Mouse (Mus musculus) lung, adult 2 months (tissue): Measurements from ENCODE around the gene Atp2c2. TPM values are rescaled to one million over a fixed set of nuclear protein-coding genes. Genes with fewer than 3 reads are reported as not detected.

Experiments
- DNase-seq: peaks from one replicate; pipeline ENCODE4 v3.0.0; 2022
- H3K4me1 ChIP-seq: fragments of 200-500 bp; 2 replicates; pipeline ENCODE4 v1.6.1; 2011; ENCODE audit warnings: low read length; ENCODE audit not compliant: control insufficient read depth, insufficient read depth
- H3K4me3 ChIP-seq: fragments of 200-500 bp; replicated peaks from 2 replicates; pipeline ENCODE3; 2011; ENCODE audit warnings: low read depth, mild to moderate bottlenecking, control low read depth, low read length; ENCODE audit errors: extremely low read depth
- CTCF ChIP-seq: fragments of 200-500 bp; IDR thresholded peaks from 2 replicates; pipeline ENCODE4 v1.5.1; 2011; ENCODE audit warnings: mild to moderate bottlenecking, low read length, control low read depth; ENCODE audit not compliant: insufficient read depth
- POLR2A ChIP-seq: fragments of 200-500 bp; IDR thresholded peaks from 2 replicates; pipeline ENCODE4 v1.6.1; 2011; ENCODE audit warnings: low read depth, mild to moderate bottlenecking, control low read depth, low read length, borderline replicate concordance; ENCODE audit errors: extremely low read depth
- WGBS: fragments of 180-500 bp; shearing (Covaris S2); methylation state at CpG from one replicate; pipeline ENCODE4 v1.1.7; 2018; 5-methylcytosine and 5-hydroxymethylcytosine counted together
- polyA plus RNA-seq: library from polyadenylated mRNA; depleted of rRNA; stranded (reverse); fragments of >200 nt; gene quantifications from 2 replicates; pipeline ENCODE4 v1.2.3, GENCODE M21; 2012

Gene Atp2c2
- polyA plus RNA-seq, 1 experiment: 7.2 TPM

DNA sequence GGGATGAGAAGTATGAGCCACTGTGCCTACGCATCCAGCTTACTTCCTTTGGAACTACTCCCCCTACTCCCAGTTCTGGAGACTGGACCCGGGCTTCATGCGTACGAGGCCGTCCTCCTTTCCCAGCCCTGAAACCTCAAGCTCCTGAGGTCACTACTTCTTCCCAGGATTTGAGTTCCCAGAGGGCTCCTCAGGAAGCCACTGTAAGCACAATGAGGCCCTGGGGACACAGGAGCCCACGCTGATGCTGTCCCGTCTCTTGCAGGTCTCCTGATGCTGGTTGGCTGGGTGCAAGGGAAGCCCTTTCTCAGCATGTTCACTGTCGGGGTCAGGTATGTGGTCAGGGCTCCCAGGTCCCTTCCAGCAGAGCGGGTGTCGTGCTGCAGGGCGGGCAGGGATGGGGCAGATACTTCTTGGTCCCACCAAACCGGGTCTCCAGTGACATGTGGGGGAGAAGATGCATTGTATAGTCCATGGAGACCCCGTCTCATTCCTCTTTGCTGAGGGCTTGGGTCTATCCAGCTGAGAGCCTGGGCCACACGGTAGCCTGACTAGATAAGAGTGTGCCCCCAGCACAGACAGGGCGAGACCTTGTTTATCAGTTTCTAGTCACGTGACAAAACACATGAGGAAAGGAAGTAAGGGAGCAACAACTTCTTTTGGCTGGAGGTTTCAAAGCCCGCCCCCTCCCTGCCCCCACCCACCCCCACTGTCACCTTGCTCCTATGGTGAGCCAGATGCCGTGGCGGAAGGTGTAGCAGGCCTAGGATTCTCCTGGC, 38.5 kb downstream of the Atp2c2 start:
- 73% methylated on average over 19 of the region's 19 CpGs for WGBS

DNA sequence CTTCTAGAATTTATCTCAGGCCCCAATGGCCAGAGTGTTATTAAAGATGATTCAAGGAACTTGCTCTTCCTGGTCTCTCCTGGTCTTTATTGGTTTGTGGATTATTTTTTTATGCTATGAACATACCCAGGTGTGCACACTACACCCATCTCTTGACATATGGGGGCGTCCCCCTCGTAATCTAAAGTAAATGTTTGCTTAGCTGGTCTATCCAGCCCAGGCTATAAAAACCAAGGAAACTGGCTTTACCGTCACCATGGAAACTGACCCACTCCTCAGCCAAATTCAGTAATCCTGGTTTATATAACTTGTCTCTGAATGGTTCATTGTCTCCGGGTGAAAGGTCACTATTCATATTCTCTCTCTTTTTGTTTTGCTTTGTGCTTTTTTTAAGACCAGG, 40.8 kb downstream of the Atp2c2 start:
- H3K4me3 ChIP-seq: no peak overlapping the region
- DNase-seq: no peak
- TF ChIP-seq CTCF: no peak
- TF ChIP-seq POLR2A: no peak
- no peaks in the 10 kb centered on the region for H3K4me1 ChIP-seq
- WGBS: 57% methylated on average over 4 of the region's 4 CpGs

More for the DNA sequence above, 38.5 kb downstream of the Atp2c2 start:
- H3K4me3 ChIP-seq: no peak overlapping the region
- no peaks in the 10 kb centered on the region for H3K4me1 ChIP-seq
- no peak for TF ChIP-seq POLR2A
- no peak for DNase-seq

DNA sequence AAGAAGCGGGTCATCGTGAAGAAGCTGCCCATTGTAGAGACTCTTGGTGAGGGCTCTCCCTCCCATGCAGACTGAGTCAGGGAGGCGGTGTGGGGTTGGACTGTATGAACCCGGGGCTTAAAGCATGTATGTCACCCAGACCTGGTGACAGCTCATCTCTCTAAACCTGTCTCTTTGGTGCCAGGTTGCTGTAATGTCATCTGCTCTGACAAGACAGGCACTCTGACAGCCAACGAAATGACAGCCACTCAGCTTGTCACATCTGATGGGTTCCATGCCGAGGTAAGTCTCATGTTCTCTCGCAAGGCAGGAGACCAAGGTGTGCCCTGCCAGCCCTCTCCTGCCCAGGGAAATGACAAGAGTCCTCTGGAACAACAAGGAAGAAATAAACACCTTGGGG, 42.6 kb downstream of the Atp2c2 start:
- no peak for DNase-seq
- WGBS: 86% methylated on average over 7 of the region's 7 CpGs
- TF ChIP-seq CTCF (no peak), POLR2A (no peak)
- Histone ChIP-seq H3K4me1 (no peaks in the 10 kb centered on the region), H3K4me3 (no peak overlapping the region)

DNA sequence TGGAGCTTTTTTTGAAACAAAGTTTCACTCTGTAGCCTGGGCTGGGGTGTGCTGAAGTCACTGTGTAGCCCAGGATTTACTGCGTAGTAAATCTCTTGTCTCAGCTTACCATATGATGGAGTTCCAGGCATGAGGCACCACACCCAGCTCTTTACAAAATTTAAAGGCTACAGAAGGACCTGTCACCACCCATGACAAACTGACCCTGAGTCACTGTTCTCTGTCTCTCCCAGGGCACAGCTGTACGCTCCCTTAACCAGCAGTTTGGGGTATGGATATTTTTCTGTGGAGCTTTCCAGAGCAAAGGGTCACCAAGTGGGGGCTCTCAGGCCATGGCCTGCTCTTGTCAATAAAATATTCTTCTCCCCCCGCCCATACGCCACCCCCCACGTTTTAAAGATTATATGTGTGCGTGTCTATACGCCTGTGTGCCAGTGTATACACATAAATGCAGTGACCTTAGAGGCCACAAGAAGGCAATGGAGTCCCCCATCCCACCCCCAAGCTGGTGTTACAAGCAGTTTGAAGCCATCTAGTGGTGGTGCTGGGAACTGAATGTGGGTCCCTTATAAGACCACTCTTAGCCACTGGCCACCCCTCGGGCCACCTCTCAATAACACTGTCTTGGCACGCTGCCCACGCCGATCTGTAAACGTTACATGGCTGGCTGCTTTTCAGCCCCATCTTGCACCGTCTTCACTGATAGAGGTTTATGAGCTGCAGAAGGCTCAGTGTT, 43.6 kb downstream of the Atp2c2 start:
- WGBS: 43% methylated on average over 13 of the region's 13 CpGs
- TF ChIP-seq CTCF: peak; percentile 79
- TF ChIP-seq POLR2A: no peak
- DNase-seq: peak; percentile 41
- Histone ChIP-seq H3K4me1 (no peaks in the 10 kb centered on the region), H3K4me3 (no peak overlapping the region)

DNA sequence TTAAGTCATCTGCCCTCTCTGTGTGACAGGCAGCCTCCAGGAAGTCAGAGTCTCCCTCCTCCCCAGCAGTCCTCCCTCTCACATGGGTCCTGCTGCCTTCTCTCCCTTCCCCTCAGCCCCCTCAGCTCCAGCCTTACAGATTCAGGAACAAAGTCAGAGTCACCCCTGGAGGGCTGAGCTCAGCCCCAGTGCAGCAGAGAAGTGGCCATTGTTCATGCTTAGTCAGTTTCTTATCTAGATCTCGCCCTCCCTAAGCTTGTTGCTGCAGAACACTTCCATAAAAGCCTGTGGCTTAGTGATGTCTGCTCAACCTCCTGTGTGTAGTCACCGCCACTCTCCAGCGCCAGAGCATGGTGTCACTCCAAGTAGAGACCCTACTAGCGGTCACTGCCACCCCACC, 44.8 kb downstream of the Atp2c2 start:
- no peak for DNase-seq
- H3K4me3 ChIP-seq: no peak overlapping the region
- 75% methylated on average over 4 of the region's 4 CpGs for WGBS
- TF ChIP-seq POLR2A (no peak), CTCF (no peak)
- no peaks in the 10 kb centered on the region for H3K4me1 ChIP-seq

DNA sequence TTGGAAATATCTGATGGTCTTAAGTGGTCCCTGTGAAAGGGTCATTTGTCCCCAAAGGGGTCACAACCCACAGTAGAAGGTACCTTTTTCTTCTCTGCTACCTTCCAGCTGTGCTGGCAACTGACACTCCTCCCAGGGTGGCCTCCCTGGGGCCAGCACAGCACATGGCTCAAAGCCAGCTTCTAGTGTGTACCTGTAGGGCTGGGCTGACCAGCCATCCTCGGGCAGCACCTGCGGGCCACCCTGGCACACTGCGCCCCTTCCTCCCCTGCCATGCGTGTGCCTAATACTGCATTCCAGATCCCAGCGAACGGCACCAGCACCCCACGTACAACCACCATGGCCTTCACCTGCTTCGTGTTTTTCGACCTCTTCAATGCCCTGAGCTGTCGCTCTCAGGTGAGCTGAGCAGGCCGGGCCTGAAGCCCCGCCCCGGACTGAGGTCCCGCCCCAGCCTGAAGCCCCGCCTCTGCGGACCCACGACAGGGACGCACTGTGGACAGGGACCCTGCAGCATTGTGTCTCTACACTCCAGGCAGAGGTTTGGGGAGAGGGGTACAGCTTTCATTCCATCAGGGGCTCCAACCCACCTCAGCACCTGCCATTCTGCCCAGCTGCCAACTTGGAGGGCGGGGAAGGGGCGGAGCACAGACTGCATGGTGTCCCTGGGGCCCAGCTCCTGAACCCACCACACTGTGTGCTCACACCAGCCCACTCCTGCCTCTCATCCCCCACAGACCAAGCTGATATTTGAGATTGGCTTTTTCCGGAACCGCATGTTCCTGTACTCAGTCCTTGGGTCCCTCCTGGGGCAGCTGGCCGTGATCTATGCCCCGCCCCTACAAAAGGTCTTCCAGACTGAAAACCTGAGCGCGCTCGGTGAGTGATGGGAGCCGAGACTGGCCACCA, 55.7 kb downstream of the Atp2c2 start:
- Histone ChIP-seq H3K4me3 (peak overlapping the region; percentile 43), H3K4me1 (no peaks in the 10 kb centered on the region)
- no peak for TF ChIP-seq POLR2A
- TF ChIP-seq CTCF: no peak
- peak; percentile 45 for DNase-seq
- 24% methylated on average over 28 of the region's 28 CpGs for WGBS

DNA sequence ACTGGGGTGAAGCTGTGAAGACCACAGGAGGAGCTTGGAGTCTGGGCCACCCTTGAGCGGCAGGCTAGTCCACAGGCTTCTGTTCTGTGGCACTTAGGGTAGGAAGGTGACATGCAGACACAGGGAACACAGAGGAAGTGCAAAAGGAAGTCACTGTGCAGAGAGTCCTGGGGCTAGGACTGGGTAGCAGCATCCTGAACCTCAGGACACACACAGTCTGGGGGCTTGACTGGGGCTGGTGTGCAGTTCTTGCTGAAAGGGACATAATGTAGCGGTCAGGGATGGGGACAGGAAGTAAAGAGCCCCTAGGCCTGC, 56.3 kb downstream of the Atp2c2 start:
- no peak for TF ChIP-seq POLR2A
- TF ChIP-seq CTCF: no peak
- no peaks in the 10 kb centered on the region for H3K4me1 ChIP-seq
- DNase-seq: no peak
- 82% methylated on average over 2 of the region's 2 CpGs for WGBS
- H3K4me3 ChIP-seq: no peak overlapping the region

DNA sequence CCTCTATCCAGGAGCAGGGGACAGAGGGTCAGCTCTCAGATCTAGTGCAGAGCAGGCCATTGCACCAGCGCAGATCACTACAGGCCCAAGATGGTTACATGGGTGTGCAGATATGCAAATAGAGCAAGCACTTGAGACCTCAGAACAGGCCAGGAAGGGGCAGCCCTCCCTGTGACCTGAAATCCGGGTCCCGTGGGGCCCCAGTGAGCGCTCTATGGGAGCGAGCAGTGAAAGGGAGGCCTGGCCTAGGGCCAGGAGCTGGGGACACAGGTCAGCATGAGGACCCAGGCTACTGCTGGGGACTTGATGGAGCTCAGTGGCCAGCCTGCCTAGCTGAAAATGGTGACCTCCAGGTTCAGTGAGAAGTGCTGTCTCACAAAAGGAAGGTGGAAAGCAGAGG, 56.7 kb downstream of the Atp2c2 start:
- DNase-seq: no peak
- TF ChIP-seq CTCF (no peak), POLR2A (no peak)
- Histone ChIP-seq H3K4me1 (no peaks in the 10 kb centered on the region), H3K4me3 (no peak overlapping the region)
- WGBS: 48% methylated on average over 5 of the region's 5 CpGs

DNA sequence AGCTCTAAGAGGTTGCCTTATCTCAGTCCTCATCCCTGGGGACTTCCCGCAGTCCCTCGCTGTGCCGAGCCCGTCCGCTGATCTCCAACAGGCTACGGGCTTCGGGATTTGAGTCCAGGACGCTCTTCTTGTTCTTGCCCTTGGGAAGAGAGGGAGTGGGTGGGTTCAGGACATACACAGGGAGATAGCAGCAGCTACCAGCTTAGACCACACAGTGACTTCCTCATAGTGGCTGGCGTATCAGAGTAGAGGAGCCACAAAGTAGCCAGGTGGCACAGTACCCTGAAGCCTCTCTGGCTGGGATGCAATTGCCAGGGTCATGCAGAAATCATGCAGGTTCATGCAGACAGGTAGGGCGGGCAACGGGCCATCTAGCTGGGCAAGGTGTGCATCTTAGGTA, 61.9 kb downstream of the Atp2c2 start:
- H3K4me1 ChIP-seq: no peaks in the 10 kb centered on the region
- H3K4me3 ChIP-seq: no peak overlapping the region
- TF ChIP-seq POLR2A: no peak
- TF ChIP-seq CTCF: no peak
- WGBS: 91% methylated on average over 11 of the region's 11 CpGs
- DNase-seq: no peak
